Mouse (Mus musculus): ENCODE measurements around the gene Fbxl2. TPM values are rescaled to one million over a fixed set of nuclear protein-coding genes. Genes with fewer than 3 reads are reported as not detected.

Gene Fbxl2
- total RNA-seq, 4 experiments from 2014 or later, result 2.1 to 5.5 (median 3.6) TPM

Other genes starting within 250 kb of the Fbxl2 start
- gene Ubp1, start 115.3 kb downstream of the Fbxl2 start, total RNA-seq (2022), result 10 to 100 TPM; 47.4 to 79.2 (median 66.6) TPM
- under 1 TPM; 0.12 to 0.30 (median 0.14) TPM for gene Susd5, start 10.9 kb upstream of the Fbxl2 start, total RNA-seq (2022)